Comparison of ENCODE assay signal across 12 mouse cellular contexts in the genomic region with DNA sequence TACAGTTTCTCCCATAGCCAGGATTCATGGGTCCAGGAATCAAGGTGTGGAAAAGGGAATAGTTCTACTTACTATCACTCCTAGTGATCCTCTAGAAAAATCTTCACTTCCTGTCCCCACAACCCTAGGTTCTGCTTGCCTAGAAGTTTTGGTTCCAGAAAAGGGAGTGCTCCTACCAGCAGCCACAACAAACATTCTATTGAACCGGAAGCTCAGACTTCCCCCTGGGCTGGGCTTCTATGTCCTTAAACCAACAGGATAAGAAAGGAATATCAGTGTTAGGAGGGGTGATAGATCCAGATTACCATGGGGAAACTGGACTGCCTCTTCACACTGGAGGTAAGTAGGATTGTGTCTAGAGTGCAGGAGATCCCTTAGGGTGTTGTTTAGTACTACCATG.
"Had no signal": no experiment of that assay in that cellular context is flagged by ENCODE, and none has a peak within 500 bp of the region (broad histone marks: within the 10 kb centered on the region; RNA-seq: fewer than 3 reads in every experiment).

No protein-coding gene starts in this region.

- H3K36me3 ChIP-seq: liver, embryonic 15.5 days had no signal

- H3K27me3 ChIP-seq: kidney, embryonic 15.5 days; liver, embryonic 15.5 days; midbrain, embryonic 13.5 days had no signal

- H3K4me2 ChIP-seq: kidney, embryonic 15.5 days; liver, embryonic 11.5 days; liver, embryonic 15.5 days; lung, embryonic 14.5 days; midbrain, embryonic 13.5 days had no signal

- H3K4me3 ChIP-seq: kidney, embryonic 15.5 days; left cerebral cortex, adult 2 months; limb, embryonic 10.5 days; liver, embryonic 15.5 days; midbrain, embryonic 13.5 days had no signal

- ATAC-seq: midbrain, embryonic 13.5 days had no signal

- H3K4me1 ChIP-seq: kidney, embryonic 15.5 days; limb, embryonic 10.5 days had no signal

- H3K27ac ChIP-seq: kidney, embryonic 15.5 days; left cerebral cortex, adult 2 months; limb, embryonic 10.5 days; liver, embryonic 15.5 days; midbrain, embryonic 13.5 days had no signal

- DNase-seq: kidney, adult 11 months; kidney, postnatal 14 days; lung, embryonic 14.5 days; lung, postnatal 14 days; right cerebral cortex, postnatal 14 days; thymus, postnatal 4 days had no signal

- H3K9ac ChIP-seq: kidney, embryonic 15.5 days; liver, embryonic 15.5 days; lung, embryonic 14.5 days; midbrain, embryonic 13.5 days had no signal

- H3K9me3 ChIP-seq: kidney, embryonic 15.5 days; limb, embryonic 10.5 days; liver, embryonic 15.5 days; midbrain, embryonic 13.5 days had no signal
